Mouse (Mus musculus): ENCODE data around the gene Ildr2. TPM values are rescaled to one million over a fixed set of nuclear protein-coding genes. Genes with fewer than 3 reads are reported as not detected.

Gene Ildr2
- polyA plus RNA-seq, 1 experiment from 2014 or later: 0.77 TPM

DNA sequence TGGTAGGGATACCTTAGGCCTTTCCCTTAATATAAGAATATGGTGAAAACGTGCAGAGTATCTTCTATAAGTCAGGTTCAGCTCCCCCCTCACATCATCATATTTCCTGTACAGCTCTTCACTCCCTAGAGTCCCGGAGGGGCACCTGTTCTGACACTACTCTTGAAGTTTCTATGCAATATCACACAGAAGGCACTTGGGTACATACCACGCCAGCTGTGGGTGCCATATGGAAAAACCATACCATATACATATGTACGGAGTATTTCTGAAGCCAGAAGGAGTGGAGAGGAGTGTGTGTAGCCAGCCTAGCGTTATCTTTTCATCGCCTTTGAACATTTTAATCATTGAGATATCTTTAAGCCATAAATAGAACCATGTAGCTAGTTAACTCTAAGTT lies 36.6 kb downstream of the Ildr2 start:
- WGBS: 85% methylated on average over 6 of the region's 6 CpGs
- no peaks in the 10 kb centered on the region for H3K4me1 ChIP-seq (ENCODE audit: control insufficient read depth, insufficient read depth, low read length)

DNA sequence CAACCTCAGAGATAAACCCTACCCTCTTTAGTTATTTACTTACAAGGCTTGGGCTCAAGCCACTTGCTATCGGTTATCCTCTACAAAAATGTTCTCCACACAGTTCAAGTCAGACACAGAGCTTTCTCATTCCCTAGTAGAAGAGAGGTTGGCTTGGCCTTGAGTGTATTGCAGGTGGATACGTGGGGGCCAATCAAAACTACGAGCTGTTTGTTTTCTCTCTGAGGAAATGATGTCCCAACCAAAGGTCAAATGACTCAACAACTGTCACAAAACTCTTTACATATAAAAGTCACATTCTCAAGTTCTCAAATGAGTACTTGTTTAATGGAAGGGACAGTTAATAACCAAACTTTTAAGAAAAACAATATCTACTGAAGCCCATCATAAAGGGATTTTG lies 39.1 kb downstream of the Ildr2 start:
- DNase-seq (ENCODE audit: low spot score): no peak
- no peak for ATAC-seq (ENCODE audit: insufficient number of reproducible peaks, low FRiP score, low TSS enrichment, low read depth)
- no peaks in the 10 kb centered on the region for H3K36me3 ChIP-seq (ENCODE audit: control insufficient read depth, insufficient read depth, low read length)
- WGBS: 86% methylated on average over 3 of the region's 3 CpGs
- H3K4me2 ChIP-seq (ENCODE audit: low read depth, severe bottlenecking): no peak overlapping the region
- H3K27me3 ChIP-seq (ENCODE audit: control insufficient read depth, insufficient read depth, low read length): no peaks in the 10 kb centered on the region
- H3K9ac ChIP-seq (ENCODE audit: low read length): no peak overlapping the region
- no peak overlapping the region for H3K4me3 ChIP-seq (ENCODE audit: low read depth, low read length)
- no peaks in the 10 kb centered on the region for H3K4me1 ChIP-seq (ENCODE audit: control insufficient read depth, insufficient read depth, low read length)
- H3K9me3 ChIP-seq (ENCODE audit: control insufficient read depth, low read length): no peaks in the 10 kb centered on the region
- no peak overlapping the region for H3K27ac ChIP-seq (replicated peaks; ENCODE audit: low read depth, low read length)

More for the DNA sequence above, 36.6 kb downstream of the Ildr2 start:
- Histone ChIP-seq H3K27me3 (ENCODE audit: control insufficient read depth, insufficient read depth, low read length) (no peaks in the 10 kb centered on the region), H3K4me3 (ENCODE audit: low read depth, low read length) (no peak overlapping the region), H3K9me3 (ENCODE audit: control insufficient read depth, low read length) (no peaks in the 10 kb centered on the region), H3K4me2 (ENCODE audit: low read depth, severe bottlenecking) (no peak overlapping the region), H3K9ac (ENCODE audit: low read length) (no peak overlapping the region), H3K27ac (replicated peaks; ENCODE audit: low read depth, low read length) (no peak overlapping the region), H3K36me3 (ENCODE audit: control insufficient read depth, insufficient read depth, low read length) (no peaks in the 10 kb centered on the region)
- ATAC-seq (ENCODE audit: insufficient number of reproducible peaks, low FRiP score, low TSS enrichment, low read depth) (no peak), DNase-seq (ENCODE audit: low spot score) (no peak)

GRCm38 (mm10) chr1:166295548-166295947 lies 41.6 kb downstream of the Ildr2 start:
- no peaks in the 10 kb centered on the region for H3K9me3 ChIP-seq (ENCODE audit: control insufficient read depth, low read length)
- H3K4me2 ChIP-seq (ENCODE audit: low read depth, severe bottlenecking): no peak overlapping the region
- DNase-seq (ENCODE audit: low spot score) (no peak), ATAC-seq (ENCODE audit: insufficient number of reproducible peaks, low FRiP score, low TSS enrichment, low read depth) (no peak)
- 81% methylated on average over 7 of the region's 7 CpGs for WGBS
- H3K36me3 ChIP-seq (ENCODE audit: control insufficient read depth, insufficient read depth, low read length): no peaks in the 10 kb centered on the region
- no peak overlapping the region for H3K4me3 ChIP-seq (ENCODE audit: low read depth, low read length)
- H3K4me1 ChIP-seq (ENCODE audit: control insufficient read depth, insufficient read depth, low read length): no peaks in the 10 kb centered on the region
- no peaks in the 10 kb centered on the region for H3K27me3 ChIP-seq (ENCODE audit: control insufficient read depth, insufficient read depth, low read length)
- H3K9ac ChIP-seq (ENCODE audit: low read length): no peak overlapping the region
- no peak overlapping the region for H3K27ac ChIP-seq (replicated peaks; ENCODE audit: low read depth, low read length)

GRCm38 (mm10) chr1:166296371-166296770 lies 42.4 kb downstream of the Ildr2 start:
- no peak overlapping the region for H3K4me3 ChIP-seq (ENCODE audit: low read depth, low read length)
- WGBS: 91% methylated on average over 9 of the region's 9 CpGs
- no peak overlapping the region for H3K9ac ChIP-seq (ENCODE audit: low read length)
- no peaks in the 10 kb centered on the region for H3K9me3 ChIP-seq (ENCODE audit: control insufficient read depth, low read length)
- no peak overlapping the region for H3K4me2 ChIP-seq (ENCODE audit: low read depth, severe bottlenecking)
- DNase-seq (ENCODE audit: low spot score) (no peak), ATAC-seq (ENCODE audit: insufficient number of reproducible peaks, low FRiP score, low TSS enrichment, low read depth) (no peak)
- H3K27ac ChIP-seq (replicated peaks; ENCODE audit: low read depth, low read length): no peak overlapping the region
- no peaks in the 10 kb centered on the region for H3K36me3 ChIP-seq (ENCODE audit: control insufficient read depth, insufficient read depth, low read length)
- H3K4me1 ChIP-seq (ENCODE audit: control insufficient read depth, insufficient read depth, low read length): no peaks in the 10 kb centered on the region
- H3K27me3 ChIP-seq (ENCODE audit: control insufficient read depth, insufficient read depth, low read length): no peaks in the 10 kb centered on the region

- no peak for ATAC-seq (ENCODE audit: insufficient number of reproducible peaks, low FRiP score, low TSS enrichment, low read depth)
- no peaks in the 10 kb centered on the region for H3K27me3 ChIP-seq (ENCODE audit: control insufficient read depth, insufficient read depth, low read length)
- H3K4me2 ChIP-seq (ENCODE audit: low read depth, severe bottlenecking): no peak overlapping the region
- no peaks in the 10 kb centered on the region for H3K9me3 ChIP-seq (ENCODE audit: control insufficient read depth, low read length)
- no peak for DNase-seq (ENCODE audit: low spot score)
- WGBS: 85% methylated on average over 8 of the region's 8 CpGs
- H3K9ac ChIP-seq (ENCODE audit: low read length): no peak overlapping the region
- H3K4me3 ChIP-seq (ENCODE audit: low read depth, low read length): no peak overlapping the region
- no peaks in the 10 kb centered on the region for H3K4me1 ChIP-seq (ENCODE audit: control insufficient read depth, insufficient read depth, low read length)
- H3K36me3 ChIP-seq (ENCODE audit: control insufficient read depth, insufficient read depth, low read length): no peaks in the 10 kb centered on the region
- H3K27ac ChIP-seq (replicated peaks; ENCODE audit: low read depth, low read length): no peak overlapping the region
Measured at GRCm38 (mm10) chr1:166296971-166297370, 43.0 kb downstream of the Ildr2 start.

DNA sequence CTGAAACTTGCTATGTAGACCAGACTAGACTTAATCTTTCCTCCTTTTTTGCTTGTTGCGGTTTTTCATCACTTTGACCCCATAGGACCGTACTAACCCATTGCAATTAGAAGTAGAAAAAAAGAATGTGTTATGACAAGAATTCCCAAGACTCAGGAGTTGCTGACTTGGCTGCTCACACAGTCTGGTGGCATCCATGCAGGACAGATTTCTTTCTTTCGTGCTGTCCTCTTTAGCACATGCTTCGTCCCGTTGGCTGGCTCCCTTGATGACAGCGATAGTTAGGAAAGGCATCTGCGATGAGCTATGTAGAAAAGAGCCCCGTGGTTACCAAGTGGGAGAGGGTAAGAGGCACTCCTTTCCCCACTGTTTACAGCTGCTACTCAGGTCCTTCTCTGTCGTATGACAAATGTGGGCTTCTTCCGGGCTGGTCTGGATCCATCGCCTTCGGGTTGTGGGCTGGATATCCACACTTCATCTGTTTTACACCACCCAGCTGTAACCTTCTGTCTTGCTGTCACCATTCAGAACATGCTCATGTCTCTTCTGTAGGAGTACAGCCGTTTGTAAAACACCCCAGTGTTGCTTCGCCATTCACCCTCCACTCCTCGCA lies 43.7 kb downstream of the Ildr2 start:
- ATAC-seq (ENCODE audit: insufficient number of reproducible peaks, low FRiP score, low TSS enrichment, low read depth) (no peak), DNase-seq (ENCODE audit: low spot score) (no peak)
- no peak overlapping the region for H3K4me2 ChIP-seq (ENCODE audit: low read depth, severe bottlenecking)
- no peaks in the 10 kb centered on the region for H3K9me3 ChIP-seq (ENCODE audit: control insufficient read depth, low read length)
- WGBS: 67% methylated on average over 15 of the region's 15 CpGs
- H3K9ac ChIP-seq (ENCODE audit: low read length): no peak overlapping the region
- no peak overlapping the region for H3K4me3 ChIP-seq (ENCODE audit: low read depth, low read length)
- H3K27ac ChIP-seq (replicated peaks; ENCODE audit: low read depth, low read length): no peak overlapping the region
- H3K4me1 ChIP-seq (ENCODE audit: control insufficient read depth, insufficient read depth, low read length): no peaks in the 10 kb centered on the region
- no peaks in the 10 kb centered on the region for H3K27me3 ChIP-seq (ENCODE audit: control insufficient read depth, insufficient read depth, low read length)
- no peaks in the 10 kb centered on the region for H3K36me3 ChIP-seq (ENCODE audit: control insufficient read depth, insufficient read depth, low read length)

- 94% methylated on average over 2 of the region's 2 CpGs for WGBS
- H3K4me2 ChIP-seq (ENCODE audit: low read depth, severe bottlenecking): no peak overlapping the region
- H3K4me3 ChIP-seq (ENCODE audit: low read depth, low read length): no peak overlapping the region
- no peaks in the 10 kb centered on the region for H3K27me3 ChIP-seq (ENCODE audit: control insufficient read depth, insufficient read depth, low read length)
- no peaks in the 10 kb centered on the region for H3K4me1 ChIP-seq (ENCODE audit: control insufficient read depth, insufficient read depth, low read length)
- no peak overlapping the region for H3K27ac ChIP-seq (replicated peaks; ENCODE audit: low read depth, low read length)
- no peaks in the 10 kb centered on the region for H3K36me3 ChIP-seq (ENCODE audit: control insufficient read depth, insufficient read depth, low read length)
- no peaks in the 10 kb centered on the region for H3K9me3 ChIP-seq (ENCODE audit: control insufficient read depth, low read length)
- H3K9ac ChIP-seq (ENCODE audit: low read length): no peak overlapping the region
- ATAC-seq (ENCODE audit: insufficient number of reproducible peaks, low FRiP score, low TSS enrichment, low read depth): no peak
- DNase-seq (ENCODE audit: low spot score): no peak
Measured at GRCm38 (mm10) chr1:166298884-166299283, 44.9 kb downstream of the Ildr2 start.

GRCm38 (mm10) chr1:166299821-166300220 lies 45.9 kb downstream of the Ildr2 start:
- H3K4me1 ChIP-seq (ENCODE audit: control insufficient read depth, insufficient read depth, low read length): no peaks in the 10 kb centered on the region
- no peaks in the 10 kb centered on the region for H3K9me3 ChIP-seq (ENCODE audit: control insufficient read depth, low read length)
- no peak overlapping the region for H3K4me2 ChIP-seq (ENCODE audit: low read depth, severe bottlenecking)
- no peaks in the 10 kb centered on the region for H3K36me3 ChIP-seq (ENCODE audit: control insufficient read depth, insufficient read depth, low read length)
- 92% methylated on average over 8 of the region's 8 CpGs for WGBS
- H3K9ac ChIP-seq (ENCODE audit: low read length): no peak overlapping the region
- no peak for DNase-seq (ENCODE audit: low spot score)
- ATAC-seq (ENCODE audit: insufficient number of reproducible peaks, low FRiP score, low TSS enrichment, low read depth): no peak
- H3K4me3 ChIP-seq (ENCODE audit: low read depth, low read length): no peak overlapping the region
- H3K27ac ChIP-seq (replicated peaks; ENCODE audit: low read depth, low read length): no peak overlapping the region
- H3K27me3 ChIP-seq (ENCODE audit: control insufficient read depth, insufficient read depth, low read length): no peaks in the 10 kb centered on the region

DNA sequence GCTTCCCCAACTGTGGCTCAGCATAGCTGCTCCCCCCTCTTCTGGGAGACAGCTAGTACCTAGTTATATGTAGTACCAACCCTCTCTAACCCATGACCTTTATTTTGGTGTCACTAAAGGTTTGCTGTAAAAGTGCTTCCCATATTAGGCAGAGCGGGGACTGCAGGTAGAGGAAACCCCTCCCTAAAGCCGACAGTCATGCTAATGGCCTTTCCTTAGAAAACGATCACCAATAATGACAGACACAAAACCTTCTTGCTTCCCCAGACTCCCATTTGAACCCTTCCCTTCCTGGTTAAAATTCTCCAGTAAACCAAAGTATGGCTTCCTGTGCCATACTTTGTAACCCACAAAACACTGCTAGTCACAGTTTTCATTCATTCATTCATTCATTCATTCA lies 46.6 kb downstream of the Ildr2 start:
- Histone ChIP-seq H3K27me3 (ENCODE audit: control insufficient read depth, insufficient read depth, low read length) (no peaks in the 10 kb centered on the region), H3K27ac (replicated peaks; ENCODE audit: low read depth, low read length) (no peak overlapping the region), H3K4me1 (ENCODE audit: control insufficient read depth, insufficient read depth, low read length) (no peaks in the 10 kb centered on the region), H3K4me2 (ENCODE audit: low read depth, severe bottlenecking) (no peak overlapping the region), H3K36me3 (ENCODE audit: control insufficient read depth, insufficient read depth, low read length) (no peaks in the 10 kb centered on the region), H3K9ac (ENCODE audit: low read length) (no peak overlapping the region), H3K9me3 (ENCODE audit: control insufficient read depth, low read length) (no peaks in the 10 kb centered on the region), H3K4me3 (ENCODE audit: low read depth, low read length) (no peak overlapping the region)
- ATAC-seq (ENCODE audit: insufficient number of reproducible peaks, low FRiP score, low TSS enrichment, low read depth): no peak
- WGBS: 64% methylated on average over 3 of the region's 3 CpGs
- no peak for DNase-seq (ENCODE audit: low spot score)
